ENCODE assay signal across 12 mouse cellular contexts in genomic region chr10:61713601-61714000, GRCm38 (mm10). TPM values are rescaled to one million over a fixed set of nuclear protein-coding genes. Genes with fewer than 3 reads are reported as not detected.
A peak's percentile ranks its signal among the peaks of the same experiment; 100 is the strongest.
DNase-seq lines count a peak whose midpoint lies in the region.
"Had no signal": no experiment of that assay in that cellular context is flagged by ENCODE, and none has a peak within 500 bp of the region (broad histone marks: within the 10 kb centered on the region; RNA-seq: fewer than 3 reads in every experiment).

No protein-coding gene starts in this region.

- DNase-seq in adrenal gland, adult 2 months = peak; percentile 79
- DNase-seq in adrenal gland, postnatal 4 days (ENCODE audit: low spot score in 2 of 2) = no peak
- DNase-seq in adrenal gland, postnatal 14 days = peak; percentile 64
- DNase-seq in adrenal gland, adult 18-20 months (ENCODE audit: low spot score in 2 of 2) = no peak
- no peak for DNase-seq in cerebellum, adult 11-12 months
- DNase-seq: cerebellum, adult 18-20 months; cerebellum, adult 8-10 months; cerebellum, adult 9-11 months; cerebellum, postnatal 14 days; cerebellum, postnatal 36 days; embryo, embryonic 11 days; gastrocnemius, adult 2 months had no signal

RNA-seq across cellular contexts. Expression of gene Aifm2, which starts 1.5 kb away (rescaled TPM):
- total RNA-seq in adrenal gland, adult 2 months (2021) = 100 to 1,000 TPM; 226 to 406 TPM
- polyA plus RNA-seq in adrenal gland, adult 2 months (2012; rRNA removed) = 209 and 255 TPM in 2 replicates
- total RNA-seq in adrenal gland, postnatal 4 days (2021) = 100 to 1,000 TPM; 229 to 261 TPM
- 325 and 370 TPM in 2 replicates for total RNA-seq in adrenal gland, postnatal 14 days (2021)
- 100 to 1,000 TPM; 238 to 400 TPM for total RNA-seq in adrenal gland, adult 18-20 months (2021)

RNA-seq across cellular contexts. Expression of gene Tysnd1, which starts 18.3 kb away (rescaled TPM):
- 100 to 1,000 TPM in 1 of 2 experiments, 10 to 100 TPM in 1; 85.9 to 147 TPM for total RNA-seq in adrenal gland, adult 2 months (2021)
- 548 and 593 TPM in 2 replicates for polyA plus RNA-seq in adrenal gland, adult 2 months (2012; rRNA removed)
- total RNA-seq in adrenal gland, postnatal 4 days (2021) = 10 to 100 TPM; 67.6 to 68.2 TPM
- total RNA-seq in adrenal gland, postnatal 14 days (2021) = 87.8 and 94.3 TPM in 2 replicates
- total RNA-seq in adrenal gland, adult 18-20 months (2021) = 100 to 1,000 TPM in 1 of 2 experiments, 10 to 100 TPM in 1; 82.4 to 130 TPM

RNA-seq across cellular contexts. Expression of gene Sar1a, which starts 33.5 kb away (rescaled TPM):
- total RNA-seq in adrenal gland, adult 2 months (2021) = 100 to 1,000 TPM; 199 to 205 TPM
- 113 and 119 TPM in 2 replicates for polyA plus RNA-seq in adrenal gland, adult 2 months (2012; rRNA removed)
- 100 to 1,000 TPM; 184 to 192 TPM for total RNA-seq in adrenal gland, postnatal 4 days (2021)
- 167 and 170 TPM in 2 replicates for total RNA-seq in adrenal gland, postnatal 14 days (2021)
- 100 to 1,000 TPM; 198 to 216 TPM for total RNA-seq in adrenal gland, adult 18-20 months (2021)

Comparison
In these comparisons a context has a peak if more than half of its experiments do, and no peak if none do; other contexts are left out.
1. DNase-seq: peak in adrenal gland, adult 2 months (single experiment) and adrenal gland, postnatal 14 days (single experiment); none in adrenal gland, postnatal 4 days (0 of 2), adrenal gland, adult 18-20 months (0 of 2) and cerebellum, adult 11-12 months (single experiment).